Mouse (Mus musculus): ENCODE measurements around the gene Nup93.

The Nup93 gene

GRCm38 (mm10) chr8:94324071-94324470 lies 109.7 kb downstream of the Nup93 start:
- DNase-seq = no peak

- peak; percentile 67 for DNase-seq
These were observed 111.7 kb downstream of the Nup93 start for GRCm38 (mm10) chr8:94326016-94326415.

GRCm38 (mm10) chr8:94328932-94329728 lies 114.8 kb downstream of the Nup93 start, which contains the start of gene Slc12a3:
TSS of gene Slc12a3 (plus strand) at chr8:94329201.
- DNase-seq = peak; percentile 64

GRCm38 (mm10) chr8:94330733-94331132 lies 116.4 kb downstream of the Nup93 start:
- DNase-seq = peak; percentile 75

- DNase-seq = peak; percentile 60
These were observed 119.0 kb downstream of the Nup93 start for GRCm38 (mm10) chr8:94333345-94333744.

DNA sequence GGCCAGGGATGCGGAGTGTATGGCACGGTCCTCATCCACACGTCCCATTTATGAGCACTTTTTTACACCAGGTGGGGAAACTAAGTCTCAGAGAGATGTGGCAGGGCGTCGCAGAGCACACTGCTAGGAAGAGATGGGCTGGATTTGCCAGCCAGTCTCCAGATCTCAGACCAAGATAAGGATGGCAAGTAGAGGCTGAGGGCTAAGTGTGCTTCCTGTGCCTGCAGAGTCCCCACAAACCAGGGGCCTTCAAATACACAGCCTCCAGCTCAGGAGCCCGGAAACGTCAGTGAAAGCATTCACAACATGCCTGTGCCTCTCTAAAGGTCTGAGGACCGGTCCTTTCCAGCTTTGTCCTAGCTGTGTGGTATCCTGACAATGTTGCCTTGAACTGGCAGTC lies 123.2 kb downstream of the Nup93 start:
- no peak for DNase-seq

GRCm38 (mm10) chr8:94340796-94341195 lies 126.4 kb downstream of the Nup93 start:
- no peak for DNase-seq

DNA sequence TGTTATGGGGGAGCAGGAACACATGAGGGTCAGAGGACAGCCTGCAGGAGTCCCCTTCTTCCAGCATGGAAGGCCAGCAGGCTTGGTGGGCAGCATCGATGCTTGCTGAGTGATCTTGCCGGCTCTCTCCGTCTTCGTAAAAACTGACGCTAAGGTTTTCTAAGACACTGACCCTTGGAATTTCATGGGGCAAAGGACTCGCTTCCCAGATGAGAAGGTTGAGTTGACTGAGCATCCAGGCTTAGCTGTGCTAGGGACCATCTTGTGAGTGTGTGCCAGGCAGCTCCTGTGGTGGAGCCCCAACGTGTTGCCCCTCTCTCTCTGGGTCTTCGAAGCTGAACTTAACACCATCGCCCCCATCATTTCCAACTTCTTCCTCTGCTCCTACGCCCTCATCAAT lies 128.3 kb downstream of the Nup93 start:
- DNase-seq = peak; percentile 54

- peak; percentile 91 for DNase-seq
These were observed 128.9 kb downstream of the Nup93 start for GRCm38 (mm10) chr8:94343290-94343689.

DNA sequence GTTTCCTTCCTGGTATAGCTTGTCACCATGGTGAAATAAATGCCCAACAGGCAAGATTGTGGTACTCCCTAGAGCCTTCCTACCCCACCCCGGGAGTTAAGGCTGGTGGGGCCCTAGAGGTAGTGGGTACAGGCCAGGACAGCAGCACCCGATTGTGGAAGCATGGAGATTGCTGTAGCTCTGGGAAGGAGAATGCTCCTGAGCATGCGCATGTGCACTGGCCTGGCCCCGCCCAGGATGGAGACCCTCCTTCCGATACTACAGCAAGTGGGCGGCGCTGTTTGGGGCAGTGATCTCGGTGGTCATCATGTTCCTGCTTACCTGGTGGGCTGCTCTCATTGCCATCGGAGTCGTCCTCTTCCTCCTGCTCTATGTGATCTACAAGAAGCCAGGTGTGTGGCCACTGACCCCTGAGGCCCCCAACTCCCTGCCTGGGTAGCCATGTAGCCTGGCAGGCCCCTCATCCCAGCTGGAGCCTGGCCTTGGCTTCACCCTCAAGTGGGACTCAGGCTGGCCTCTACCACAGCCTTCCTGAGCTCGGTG lies 129.5 kb downstream of the Nup93 start:
- DNase-seq = no peak

DNA sequence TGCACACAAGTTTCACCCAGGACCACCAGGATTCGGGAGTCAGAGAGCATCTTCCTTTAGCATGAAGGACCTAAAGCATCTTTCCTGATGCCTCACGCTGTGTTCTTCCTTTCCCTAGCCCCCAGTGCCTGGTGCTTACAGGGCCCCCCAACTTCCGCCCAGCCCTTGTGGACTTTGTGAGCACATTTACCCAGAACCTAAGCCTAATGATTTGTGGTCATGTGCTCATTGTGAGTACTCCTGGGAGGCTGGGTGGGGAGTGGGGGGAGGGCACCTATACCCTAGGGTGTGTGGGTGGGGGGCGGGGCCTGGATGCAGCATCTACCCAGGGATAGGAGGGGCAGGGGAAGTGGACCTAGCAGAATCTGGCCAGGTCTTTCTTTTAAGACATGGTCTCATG lies 131.3 kb downstream of the Nup93 start:
- DNase-seq = no peak

DNA sequence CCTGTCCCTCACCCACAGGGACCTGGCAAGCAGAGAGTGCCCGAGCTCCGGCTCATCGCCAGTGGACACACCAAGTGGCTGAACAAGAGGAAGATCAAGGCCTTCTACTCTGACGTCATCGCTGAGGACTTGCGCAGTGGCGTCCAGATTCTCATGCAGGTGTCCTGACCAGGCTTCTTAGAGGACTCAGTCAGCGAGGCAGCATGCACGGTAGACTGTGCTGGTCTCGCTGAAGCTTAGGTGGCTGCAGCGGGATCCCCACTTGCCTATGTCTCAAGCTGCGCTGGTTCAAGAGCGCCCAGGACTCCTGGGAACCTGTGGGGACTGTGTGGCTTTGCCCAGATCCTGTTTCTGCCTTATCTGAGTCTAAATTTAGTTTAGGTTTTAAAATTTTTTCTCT lies 131.9 kb downstream of the Nup93 start:
- no peak for DNase-seq

DNA sequence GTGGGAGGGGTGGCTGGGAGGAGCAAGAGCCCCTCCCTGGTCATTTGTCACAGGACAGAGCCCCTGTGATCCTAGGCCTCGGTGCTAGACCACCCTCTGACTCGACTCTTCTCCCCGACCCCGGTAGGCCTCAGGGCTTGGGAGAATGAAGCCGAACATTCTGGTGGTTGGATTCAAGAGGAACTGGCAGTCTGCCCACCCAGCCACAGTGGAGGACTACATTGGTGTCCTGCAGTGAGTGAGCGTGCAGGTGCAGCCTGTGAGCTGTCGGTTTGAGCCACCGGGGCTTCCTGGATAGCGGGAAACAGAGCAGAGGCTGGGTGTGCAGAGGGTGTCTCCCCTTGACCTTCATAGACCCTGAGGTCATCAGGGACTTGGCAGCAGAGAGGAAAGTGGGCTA lies 134.1 kb downstream of the Nup93 start:
- DNase-seq = no peak

- peak; percentile 96 for DNase-seq
These were observed 139.7 kb downstream of the Nup93 start for GRCm38 (mm10) chr8:94354069-94354531.

DNA sequence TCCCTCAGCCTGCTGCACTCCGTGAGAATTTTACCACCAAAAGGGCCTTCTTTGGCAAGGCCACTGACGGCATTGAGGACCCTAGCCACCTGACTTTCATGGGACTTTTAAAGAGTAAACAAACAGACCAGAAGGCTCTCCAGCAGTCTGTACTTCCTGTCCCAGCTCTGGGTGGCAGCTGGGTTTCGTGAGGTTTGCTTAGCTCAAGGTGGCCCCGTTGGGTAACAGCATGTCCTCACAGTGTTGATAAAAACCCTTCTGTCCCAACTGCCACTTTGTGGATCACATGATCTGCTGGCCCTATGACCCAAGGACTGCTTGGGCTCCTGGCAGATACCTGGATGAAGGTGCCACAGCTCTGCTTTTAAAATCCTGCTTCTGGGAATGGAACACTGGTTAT lies 140.2 kb downstream of the Nup93 start:
- peak; percentile 68 for DNase-seq

- DNase-seq = no peak
These were observed 142.9 kb downstream of the Nup93 start for GRCm38 (mm10) chr8:94357220-94357619.

- peak; percentile 97 for DNase-seq
These were observed 144.2 kb downstream of the Nup93 start for GRCm38 (mm10) chr8:94358541-94358940.

GRCm38 (mm10) chr8:94361774-94362431 lies 147.5 kb downstream of the Nup93 start:
- peak; percentile 60 for DNase-seq

GRCm38 (mm10) chr8:94362607-94363239 lies 148.4 kb downstream of the Nup93 start:
- DNase-seq = peak; percentile 84

- peak; percentile 95 for DNase-seq
These were observed 148.9 kb downstream of the Nup93 start for GRCm38 (mm10) chr8:94363288-94363688.

- peak; percentile 98 for DNase-seq
These were observed 149.5 kb downstream of the Nup93 start for GRCm38 (mm10) chr8:94363906-94364305.

- peak; percentile 68 for DNase-seq
These were observed 150.4 kb downstream of the Nup93 start for GRCm38 (mm10) chr8:94364686-94365312.
